Comparison of ENCODE assay signal across 22 mouse cellular contexts in the genomic region with DNA sequence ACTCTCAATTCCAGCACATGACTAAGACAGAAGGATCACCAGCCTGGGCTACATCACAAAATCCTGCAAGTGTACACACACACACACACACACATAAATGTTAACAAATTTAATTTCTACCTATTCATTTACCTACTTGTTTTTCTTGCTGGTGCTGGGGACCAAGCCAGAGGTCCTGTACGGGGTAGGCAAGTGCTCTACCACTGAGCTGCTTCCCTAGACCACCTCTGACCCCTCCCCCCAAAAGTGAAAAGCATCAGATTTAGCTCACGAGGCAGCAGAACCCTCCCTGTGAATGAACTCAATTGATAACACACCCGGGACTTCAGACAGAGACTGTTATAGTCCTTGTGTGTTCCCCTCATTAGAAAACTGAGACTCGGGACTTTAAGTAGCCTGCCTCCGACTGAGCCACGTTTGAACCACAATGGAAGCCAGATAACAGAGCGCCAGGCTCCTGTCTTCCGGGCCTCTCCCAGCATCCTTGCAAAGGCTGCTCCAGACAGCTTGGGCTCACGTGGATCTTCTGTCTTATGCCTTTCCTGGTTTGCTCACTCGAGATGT. TPM values are rescaled to one million over a fixed set of nuclear protein-coding genes. Genes with fewer than 3 reads are reported as not detected.
DNase-seq lines count a peak whose midpoint lies in the region; ATAC-seq lines count a peak whose summit lies in the region.
"Had no signal": no experiment of that assay in that cellular context is flagged by ENCODE, and none has a peak within 500 bp of the region (broad histone marks: within the 10 kb centered on the region; RNA-seq: fewer than 3 reads in every experiment).

No protein-coding gene starts in this region.

- H3K4me1 ChIP-seq in heart, embryonic 11.5 days (ENCODE audit: control insufficient read depth, insufficient read depth, low read length) = peaks cover 15% of the 10 kb centered on the region
- peaks cover 24% of the 10 kb centered on the region for H3K4me1 ChIP-seq in liver, embryonic 12.5 days

- ATAC-seq in heart, embryonic 11.5 days (replicated peaks; ENCODE audit: insufficient number of reproducible peaks, low FRiP score, low TSS enrichment) = no peak
- no peak for ATAC-seq in liver, embryonic 12.5 days
- ATAC-seq: midbrain, embryonic 13.5 days had no signal

- H3K27ac ChIP-seq in heart, embryonic 11.5 days (ENCODE audit: low read depth, low read length) = no peak overlapping the region
- H3K27ac ChIP-seq in liver, embryonic 12.5 days = no peak overlapping the region
- H3K27ac ChIP-seq: gastrocnemius, adult 2 months; heart, adult 2 months; hindbrain, embryonic 14.5 days; limb, embryonic 12.5 days; macrophage; midbrain, embryonic 13.5 days had no signal

- H3K4me3 ChIP-seq in heart, embryonic 11.5 days (ENCODE audit: low read depth, low read length) = no peak overlapping the region
- H3K4me3 ChIP-seq in liver, embryonic 12.5 days = no peak overlapping the region
- H3K4me3 ChIP-seq: gastrocnemius, adult 2 months; heart, adult 2 months; limb, embryonic 12.5 days; midbrain, embryonic 13.5 days had no signal

- no peaks in the 10 kb centered on the region for H3K9me3 ChIP-seq in heart, embryonic 11.5 days (replicated peaks; ENCODE audit: control insufficient read depth, low read length)
- no peaks in the 10 kb centered on the region for H3K9me3 ChIP-seq in liver, embryonic 12.5 days (replicated peaks)
- H3K9me3 ChIP-seq: limb, embryonic 12.5 days; midbrain, embryonic 13.5 days had no signal

- no peak for DNase-seq in heart, postnatal 14 days
- DNase-seq in liver (no peak), R1 (ENCODE audit: low read depth, low spot score) (peak; percentile 61)
- DNase-seq in kidney, adult 8-10 months = no peak
- DNase-seq in lung, postnatal 36 days = no peak
- DNase-seq: adrenal gland, adult 8-10 months; cerebellum, postnatal 10 days; embryo, embryonic 11 days; gastrocnemius, adult 2 months; heart, adult 2 months; kidney, adult 18-20 months; kidney, postnatal 25 days; layer of hippocampus, adult 9-11 months; lung, adult 2 months; retina, postnatal 1 day; thymus, postnatal 36 days had no signal

- 12% methylated on average over 10 of the region's 10 CpGs for WGBS in heart, embryonic 11.5 days (ENCODE audit: insufficient replicate concordance)
- 26% methylated on average over 10 of the region's 10 CpGs for WGBS in liver, embryonic 12.5 days (ENCODE audit: insufficient replicate concordance)

- peak overlapping the region; percentile 31; the same call in 1 of the 2 replicates for H3K4me2 ChIP-seq in heart, embryonic 11.5 days
- H3K4me2 ChIP-seq in liver, embryonic 12.5 days = peak overlapping the region; percentile 9; the same call in 1 of the 2 replicates
- H3K4me2 ChIP-seq: hindbrain, embryonic 14.5 days; limb, embryonic 12.5 days; midbrain, embryonic 13.5 days had no signal

- no peaks in the 10 kb centered on the region for H3K36me3 ChIP-seq in heart, embryonic 11.5 days (ENCODE audit: control insufficient read depth, insufficient read depth, low read length)
- H3K36me3 ChIP-seq in liver, embryonic 12.5 days = no peaks in the 10 kb centered on the region
- H3K36me3 ChIP-seq: limb, embryonic 12.5 days; midbrain, embryonic 13.5 days had no signal

- H3K27me3 ChIP-seq in heart, embryonic 11.5 days (ENCODE audit: control insufficient read depth, insufficient read depth, low read length) = no peaks in the 10 kb centered on the region
- no peaks in the 10 kb centered on the region for H3K27me3 ChIP-seq in liver, embryonic 12.5 days (replicated peaks)
- H3K27me3 ChIP-seq: limb, embryonic 12.5 days; midbrain, embryonic 13.5 days had no signal

- H3K9ac ChIP-seq in heart, embryonic 11.5 days (ENCODE audit: low read depth, low read length) = peak overlapping the region; percentile 52; the same call in 1 of the 2 replicates
- H3K9ac ChIP-seq in liver, embryonic 12.5 days = no peak overlapping the region
- H3K9ac ChIP-seq: hindbrain, embryonic 14.5 days; limb, embryonic 12.5 days; midbrain, embryonic 13.5 days had no signal

- intact Hi-C loops in heart, postnatal 14 days (cut with DNase I) = no loop called here

RNA-seq across cellular contexts. Expression of gene Chd2, which starts 19.9 kb away (rescaled TPM):
- polyA plus RNA-seq in heart, embryonic 11.5 days (2014; fragmentation: Nextera tagmentation; extraction: Ambion mirVana) = 43.6 and 45.6 TPM in 2 replicates
- 10 to 100 TPM; 46.4 to 56.0 TPM for total RNA-seq in heart, postnatal 14 days (2021)
- polyA plus RNA-seq in liver, embryonic 12.5 days (2016; fragmentation: Nextera tagmentation; extraction: Ambion mirVana) = 26.2 and 28.9 TPM in 2 replicates
